Mouse (Mus musculus): ENCODE results near the gene Dao.

Dao gene

DNA sequence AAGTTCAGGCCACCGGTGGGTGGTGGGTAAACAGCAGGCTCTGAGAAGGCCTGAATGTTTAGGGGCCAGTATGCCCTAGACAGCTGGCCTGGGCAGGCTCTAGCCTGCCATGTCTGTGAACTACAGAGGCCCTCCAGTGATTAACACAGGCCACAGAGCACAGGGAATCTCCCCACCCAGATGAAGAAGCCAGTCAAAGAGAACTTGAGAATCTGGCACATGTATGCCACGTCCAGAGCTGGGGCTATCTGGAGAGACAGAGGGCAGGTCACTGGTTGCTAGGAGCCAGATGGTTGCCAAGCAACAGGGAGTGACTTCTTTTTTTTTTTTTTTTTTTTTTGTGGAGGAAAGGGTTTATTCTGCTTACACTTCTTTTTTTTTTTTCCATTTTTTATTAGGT is 68.8 kb downstream of the Dao start:
- no peak for DNase-seq (ENCODE audit: low spot score)
